Mouse (Mus musculus) leukemia stem cell, adult 10-12 weeks (primary cell): Measurements from ENCODE around the gene Ptrh1. TPM values are rescaled to one million over a fixed set of nuclear protein-coding genes. Genes with fewer than 3 reads are reported as not detected.

Experiments used
- polyA plus RNA-seq: library from polyadenylated mRNA; stranded (reverse); fragments of >175 nt; gene quantifications from 2 replicates; pipeline ENCODE4 v1.2.3, GENCODE M21; 2012; ENCODE audit warnings: low replicate concordance

Ptrh1 gene
- polyA plus RNA-seq: 6.5 and 19.0 TPM in 2 replicates

DNA sequence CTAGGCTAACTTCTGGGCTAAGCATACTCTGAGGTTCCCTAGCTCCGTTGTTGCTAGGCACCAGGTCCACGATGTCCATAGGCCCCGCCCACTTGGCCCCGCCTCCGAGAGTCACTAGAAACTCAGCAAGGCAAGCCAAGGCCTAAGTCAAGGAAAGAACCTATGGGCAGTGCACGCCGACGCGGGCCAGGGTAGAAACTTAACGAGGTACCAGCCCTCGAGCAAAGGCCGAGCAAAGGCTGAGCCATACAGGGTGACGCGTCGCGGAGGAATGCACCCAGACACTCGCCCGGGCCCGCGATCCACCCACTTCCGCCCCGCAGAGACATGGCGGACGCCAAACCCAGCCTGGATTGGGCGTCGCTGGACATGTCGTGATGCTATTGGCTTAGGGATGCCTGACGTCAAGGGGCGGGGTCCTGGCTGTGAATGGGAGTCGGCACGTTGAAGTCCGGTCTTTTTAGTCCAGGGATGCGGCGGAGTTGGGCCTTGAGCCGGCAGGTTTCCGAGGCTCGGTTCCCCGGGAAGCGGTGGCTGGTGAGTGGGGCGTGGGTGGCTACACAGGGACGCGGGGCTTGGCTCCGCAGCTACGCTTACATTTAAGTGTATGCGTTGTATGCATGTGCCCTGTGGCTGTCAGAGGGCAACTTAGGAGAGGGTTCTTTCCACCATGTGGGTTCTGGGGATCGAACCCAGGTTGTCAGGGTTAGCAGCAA lies at the start of gene Ptrh1, which contains the start of gene Ttc16:
Ptrh1 (plus strand) TSS at position 428 of the 716 bp plus-strand sequence.
Ttc16 (minus strand) TSS at position 275 of the 716 bp plus-strand sequence.

DNA sequence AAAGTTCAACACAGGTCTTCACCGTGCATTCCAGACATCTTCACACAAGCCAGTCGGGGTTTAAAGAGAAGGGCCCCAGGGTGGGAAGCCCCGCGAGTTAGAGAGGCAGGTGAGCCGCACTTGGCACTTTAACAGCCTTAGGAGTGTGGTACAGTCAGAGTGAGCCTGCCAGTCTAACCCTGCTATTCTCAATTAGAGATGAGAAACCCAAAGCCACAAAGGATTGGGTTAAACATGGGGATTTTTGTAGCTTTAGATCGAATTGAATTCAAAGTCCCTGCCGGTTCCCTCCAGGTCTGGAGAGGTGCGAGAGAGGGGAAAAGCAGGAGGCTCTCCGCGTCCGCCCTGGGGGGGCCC lies 34.7 kb upstream of the Ptrh1 start, which contains the start of gene 6330409D20Rik:
6330409D20Rik (minus strand) TSS at position 101 of the 357 bp plus-strand sequence.

DNA sequence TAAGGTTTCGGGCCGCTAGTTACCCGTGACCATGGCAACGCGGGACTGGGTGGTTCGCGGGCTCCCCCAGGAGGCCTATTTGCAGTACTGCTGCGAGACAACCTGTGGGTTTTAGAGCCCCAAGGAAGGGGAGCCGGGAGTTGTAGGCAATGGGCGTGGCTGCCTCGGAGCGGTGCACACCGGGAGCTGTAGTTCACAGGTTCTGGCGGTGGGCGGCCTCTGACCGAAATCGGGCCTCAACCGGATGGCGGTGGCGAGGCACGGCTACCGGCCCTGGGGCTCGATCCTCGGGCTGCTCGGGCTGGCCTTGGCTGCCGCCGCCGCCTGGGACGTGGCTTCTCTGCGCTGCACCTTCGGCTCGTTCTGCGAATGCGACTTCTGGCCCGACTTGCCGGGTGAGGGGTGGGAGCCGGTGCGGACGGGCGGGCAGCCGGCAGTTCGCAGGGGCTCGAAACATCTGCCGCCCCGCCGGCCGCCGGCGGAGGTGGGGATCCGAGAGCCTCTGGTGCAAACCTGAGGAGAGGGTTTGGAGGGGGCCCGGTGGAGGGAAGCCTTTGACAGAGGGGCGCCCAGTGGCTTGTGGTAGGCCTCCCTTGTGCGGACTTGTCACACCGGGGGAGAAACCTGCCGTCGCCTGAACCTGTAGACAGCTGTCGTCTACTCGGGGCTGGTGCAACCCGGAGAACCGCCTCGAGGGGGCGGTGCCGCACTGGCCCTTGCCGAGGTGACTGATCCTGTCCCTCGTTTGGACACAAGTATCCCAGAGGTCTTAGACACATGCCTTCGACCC lies 18.3 kb upstream of the Ptrh1 start, which contains the start of gene Tor2a:
Tor2a (plus strand) TSS at position 179 of the 790 bp plus-strand sequence.

DNA sequence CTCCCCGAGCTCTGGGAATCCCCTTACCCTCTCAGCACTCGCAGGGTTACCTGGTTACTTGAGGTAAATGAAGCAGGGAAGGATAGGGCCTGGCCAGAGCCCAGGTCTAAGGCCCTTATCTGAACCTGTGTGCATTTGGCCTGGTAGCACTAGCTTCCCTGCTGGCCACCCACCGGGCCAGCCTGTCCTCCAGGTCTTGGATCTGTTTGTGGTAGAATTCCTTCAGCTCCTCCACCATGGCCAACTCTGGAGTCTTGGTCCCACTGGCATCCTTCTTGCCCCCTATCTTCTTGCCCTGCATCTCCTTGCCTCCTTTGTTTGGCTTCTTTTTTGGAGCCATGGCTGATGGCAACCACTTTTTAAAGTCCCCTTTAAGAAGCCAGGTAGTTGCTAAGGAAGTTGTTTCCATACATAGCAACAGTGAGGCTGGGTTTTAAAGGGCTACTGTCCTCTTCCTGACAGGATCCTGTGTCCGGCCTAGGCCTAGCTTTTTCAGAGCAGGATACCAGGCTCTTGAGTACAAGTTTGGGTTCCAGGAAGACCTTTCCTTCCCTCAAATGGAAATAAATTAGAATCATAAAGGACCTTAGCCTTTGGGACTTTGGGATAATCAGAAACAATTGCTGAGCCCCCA lies 8.6 kb downstream of the Ptrh1 start, which contains the start of gene Cfap157:
Cfap157 (minus strand) TSS at position 381 of the 634 bp plus-strand sequence.

Other genes with a start within 250 kb of the Ptrh1 start
- gene Fam102a, start 240.5 kb upstream of the Ptrh1 start, polyA plus RNA-seq: 23.3 and 36.8 TPM in 2 replicates
- 5.0 and 7.4 TPM in 2 replicates for gene Dpm2, start 204.9 kb upstream of the Ptrh1 start, polyA plus RNA-seq
- gene Pip5kl1, start 201.0 kb upstream of the Ptrh1 start, polyA plus RNA-seq: 0.31 and 1.0 TPM in 2 replicates
- gene 9430097D07Rik, start 200.1 kb upstream of the Ptrh1 start, polyA plus RNA-seq: not detected in 2 replicates
- gene St6galnac4, start 188.7 kb upstream of the Ptrh1 start, polyA plus RNA-seq: 41.1 and 44.9 TPM in 2 replicates
- 39.1 and 52.2 TPM in 2 replicates for gene St6galnac6, start 176.1 kb upstream of the Ptrh1 start, polyA plus RNA-seq
- gene Ak1, start 154.0 kb upstream of the Ptrh1 start, polyA plus RNA-seq: 1.6 and 2.2 TPM in 2 replicates
- gene Eng, start 129.2 kb upstream of the Ptrh1 start, polyA plus RNA-seq: 89.9 and 110 TPM in 2 replicates
- gene Fpgs, start 71.6 kb upstream of the Ptrh1 start, polyA plus RNA-seq: 258 and 389 TPM in 2 replicates
- gene Cdk9, start 62.7 kb upstream of the Ptrh1 start, polyA plus RNA-seq: 38.8 and 118 TPM in 2 replicates
- 29.1 and 30.6 TPM in 2 replicates for gene Sh2d3c, start 54.7 kb upstream of the Ptrh1 start, polyA plus RNA-seq
- not detected in 2 replicates for gene 6330409D20Rik, start 34.8 kb upstream of the Ptrh1 start, polyA plus RNA-seq
- 43.2 and 120 TPM in 2 replicates for gene Tor2a, start 18.6 kb upstream of the Ptrh1 start, polyA plus RNA-seq
- gene Ttc16, start 153 bp upstream of the Ptrh1 start, polyA plus RNA-seq: 0.10 and 0.16 TPM in 2 replicates
- gene Cfap157, start 8.6 kb downstream of the Ptrh1 start, polyA plus RNA-seq: not detected in 2 replicates
- gene Stxbp1, start 71.5 kb downstream of the Ptrh1 start, polyA plus RNA-seq: 3.1 and 6.5 TPM in 2 replicates
- 10.7 and 18.4 TPM in 2 replicates for gene Fam129b, start 100.3 kb downstream of the Ptrh1 start, polyA plus RNA-seq
- gene Rpl12, start 185.8 kb downstream of the Ptrh1 start, polyA plus RNA-seq: 749 and 1,306 TPM in 2 replicates
- gene Lrsam1, start 185.8 kb downstream of the Ptrh1 start, polyA plus RNA-seq: 8.3 and 8.9 TPM in 2 replicates
- gene Slc2a8, start 206.3 kb downstream of the Ptrh1 start, polyA plus RNA-seq: 169 and 366 TPM in 2 replicates